Mouse (Mus musculus) CH12.LX (cell line): Measurements from ENCODE around the gene Rnf169. TPM values are rescaled to one million over a fixed set of nuclear protein-coding genes. Genes with fewer than 3 reads are reported as not detected.

ENCODE experiments used
- DNase-seq: peaks from one replicate; pipeline ENCODE4 v3.0.0-alpha.2; 2013; ENCODE audit errors: extremely low read depth
- H3K27ac ChIP-seq: 2 replicates; pipeline ENCODE4 v1.5.1; 2012; ENCODE audit warnings: low read depth, mild to moderate bottlenecking, control low read depth, moderate library complexity; ENCODE audit not compliant: insufficient read depth
- H3K27me3 ChIP-seq: replicated peaks from 2 replicates; pipeline ENCODE3; 2012; ENCODE audit warnings: inconsistent platforms
- H3K36me3 ChIP-seq, 2 experiments: replicated peaks in 1 of 2; 2 replicates each; pipeline versions ENCODE3 to v1.6.1; 2012; ENCODE audit warnings: inconsistent platforms in 1 of 2, low read length in 1 of 2, mild to moderate bottlenecking in 1 of 2, mixed read lengths in 1 of 2, moderate library complexity in 1 of 2; ENCODE audit not compliant: control insufficient read depth in 1 of 2, insufficient read depth in 1 of 2
- H3K4me1 ChIP-seq, 2 experiments: 2 replicates each; pipeline ENCODE4 v1.6.1; 2012; ENCODE audit warnings: inconsistent platforms in 1 of 2, moderate library complexity in 1 of 2; ENCODE audit not compliant: insufficient read depth in 2 of 2, control insufficient read depth in 1 of 2
- H3K4me2 ChIP-seq: 2 replicates; pipeline ENCODE4 v1.6.1; 2012; ENCODE audit warnings: low read depth, mild to moderate bottlenecking, control low read depth; ENCODE audit not compliant: poor library complexity, insufficient read depth, severe bottlenecking
- H3K4me3 ChIP-seq, 3 experiments: fragments of 150-350 bp in 1 of 3; sonication (generic) in 1 of 3; replicated peaks in 1 of 3; 2 replicates each; pipeline versions ENCODE3 to v1.5.1; 2011 to 2012; ENCODE audit warnings: low read depth in 2 of 3, low read length in 2 of 3, mild to moderate bottlenecking in 2 of 3, moderate library complexity in 2 of 3, control low read depth in 1 of 3, improper control_type of control experiment in 1 of 3, inconsistent platforms in 1 of 3, mixed read lengths in 1 of 3; ENCODE audit not compliant: poor library complexity in 1 of 3
- H3K79me2 ChIP-seq: replicated peaks from 2 replicates; pipeline ENCODE4 v1.6.1; 2012; ENCODE audit warnings: mild to moderate bottlenecking, moderate library complexity; ENCODE audit not compliant: control insufficient read depth, poor library complexity, insufficient read depth, severe bottlenecking; ENCODE audit errors: extremely low read depth
- H3K9ac ChIP-seq: 2 replicates; pipeline ENCODE4 v1.6.1; 2012; ENCODE audit warnings: low read depth, mild to moderate bottlenecking, control low read depth, moderate library complexity; ENCODE audit not compliant: insufficient read depth
- H3K9me3 ChIP-seq: replicated peaks from 2 replicates; pipeline ENCODE3; 2012; ENCODE audit warnings: low read length, inconsistent platforms, mixed read lengths
- IRF4 ChIP-seq: IDR thresholded peaks from 2 replicates; pipeline ENCODE4 v1.6.1; 2014; ENCODE audit warnings: low read depth, mild to moderate bottlenecking, inconsistent platforms, low read length, improper control_type of control experiment
- JUND ChIP-seq: conservative IDR thresholded peaks from 2 replicates; pipeline ENCODE4 v1.6.1; 2011; ENCODE audit warnings: low read depth, low read length, improper control_type of control experiment
- MEF2A ChIP-seq: IDR thresholded peaks from 2 replicates; pipeline ENCODE4 v1.6.1; 2014; ENCODE audit warnings: low read depth, mild to moderate bottlenecking, inconsistent platforms, low read length, improper control_type of control experiment, borderline replicate concordance
- MXI1 ChIP-seq: IDR thresholded peaks from 2 replicates; pipeline ENCODE4 v1.6.1; 2011; ENCODE audit warnings: mild to moderate bottlenecking, low read depth, low read length, improper control_type of control experiment
- MYC ChIP-seq: IDR thresholded peaks from 2 replicates; pipeline ENCODE4 v1.6.1; 2011; ENCODE audit warnings: low read depth, mild to moderate bottlenecking, improper control_type of control experiment, low read length
- NRF1 ChIP-seq: IDR thresholded peaks from 2 replicates; pipeline ENCODE4 v1.6.1; 2014; ENCODE audit warnings: low read depth, mild to moderate bottlenecking, inconsistent platforms, low read length, improper control_type of control experiment, moderate library complexity
- POLR2AphosphoS2 ChIP-seq: IDR thresholded peaks from 2 replicates; pipeline ENCODE4 v1.6.1; 2011; ENCODE audit warnings: low read depth, low read length, improper control_type of control experiment
- RAD21 ChIP-seq: IDR thresholded peaks from 2 replicates; pipeline ENCODE4 v1.6.1; 2011; ENCODE audit warnings: low read depth, mild to moderate bottlenecking, low read length, improper control_type of control experiment, moderate library complexity
- SIN3A ChIP-seq: IDR thresholded peaks from 2 replicates; pipeline ENCODE4 v1.6.1; 2012; ENCODE audit warnings: low read length, improper control_type of control experiment, inconsistent platforms
- TCF12 ChIP-seq: IDR thresholded peaks from 2 replicates; pipeline ENCODE4 v1.6.1; 2014; ENCODE audit warnings: low read depth, mild to moderate bottlenecking, inconsistent platforms, low read length, improper control_type of control experiment
- UBTF ChIP-seq: IDR thresholded peaks from 2 replicates; pipeline ENCODE4 v1.6.1; 2012; ENCODE audit warnings: low read depth, mild to moderate bottlenecking, inconsistent platforms, low read length, improper control_type of control experiment, moderate library complexity
- ZKSCAN1 ChIP-seq: IDR thresholded peaks from 2 replicates; pipeline ENCODE4 v1.6.1; 2012; ENCODE audit warnings: low read depth, inconsistent platforms, low read length, improper control_type of control experiment, borderline replicate concordance
- ZNF384 ChIP-seq: IDR thresholded peaks from 2 replicates; pipeline ENCODE4 v1.6.1; 2012; ENCODE audit warnings: low read depth, low read length, improper control_type of control experiment, inconsistent platforms
- dilution Hi-C: fragments of 300-500 bp; cut with MboI; formaldehyde crosslinking; loops from 2 replicates; pipeline ENCODE4 v1.14.3; 2020; ENCODE audit warnings: low sequenced_read_pairs; ENCODE audit not compliant: extremely low pct_unique_long_range_greater_than_20kb, extremely low pct_ligation_motif_present
- in situ Hi-C: fragments of 300-500 bp; cut with MboI; formaldehyde crosslinking; loops from 3 replicates; pipeline ENCODE4 v1.14.3; 2019; ENCODE audit warnings: low sequenced_read_pairs, low pct_ligation_motif_present, low pct_unique_long_range_greater_than_20kb, mixed read lengths
- polyA plus RNA-seq: library from polyadenylated mRNA; unstranded; fragments of >175 nt; gene quantifications from 2 replicates; pipeline ENCODE4 v1.2.1, GENCODE M21; 2012; ENCODE audit warnings: low read depth; ENCODE audit not compliant: insufficient read length
- total RNA-seq, 2 experiments: library from RNA; depleted of rRNA; stranded (reverse); fragments of 300-350 nt in 1 of 2; fragments of >200 nt in 1 of 2; gene quantifications; 2 replicates each; pipeline ENCODE4 v1.2.3; 2012 to 2014

The Rnf169 gene
- total and polyA plus RNA-seq, 3 experiments: 3.7 to 11.4 (median 5.2) TPM

DNA sequence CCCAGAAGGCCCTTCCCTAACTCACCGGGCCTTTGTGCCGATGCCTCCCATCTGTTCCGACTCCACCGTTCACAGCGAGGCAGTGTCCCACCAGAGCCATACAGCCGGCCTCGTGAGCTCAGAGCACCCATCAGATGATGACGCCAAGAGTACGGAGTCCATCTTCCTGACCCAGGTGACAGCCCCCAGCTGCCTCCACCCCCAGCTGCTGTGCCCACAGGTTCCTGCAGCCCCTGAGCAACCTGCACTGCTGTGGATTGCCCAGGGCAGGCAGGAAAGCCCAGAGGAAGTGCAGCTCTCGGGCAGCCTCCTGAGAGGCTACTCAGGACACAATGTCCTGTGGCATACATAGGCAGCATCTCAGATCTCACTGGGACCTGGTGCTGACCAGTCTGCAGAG, 65.9 kb downstream of the Rnf169 start:
- Histone ChIP-seq H3K4me1 (no peaks in the 10 kb centered on the region), H3K9me3 (peaks cover 2% of the 10 kb centered on the region), H3K4me3 (no peak overlapping the region), H3K4me2 (no peak overlapping the region), H3K79me2 (no peaks in the 10 kb centered on the region), H3K27ac (no peak overlapping the region), H3K27me3 (no peaks in the 10 kb centered on the region), H3K9ac (no peak overlapping the region), H3K36me3 (no peaks in the 10 kb centered on the region)
- in situ Hi-C loops: no loop called here
- DNase-seq: no peak
- dilution Hi-C loops: no loop called here
- no peak for TF ChIP-seq ZNF384
- TF ChIP-seq ZKSCAN1: no peak
- TF ChIP-seq SIN3A: no peak
- TF ChIP-seq MYC: no peak
- TF ChIP-seq NRF1: no peak
- TF ChIP-seq IRF4: no peak

DNA sequence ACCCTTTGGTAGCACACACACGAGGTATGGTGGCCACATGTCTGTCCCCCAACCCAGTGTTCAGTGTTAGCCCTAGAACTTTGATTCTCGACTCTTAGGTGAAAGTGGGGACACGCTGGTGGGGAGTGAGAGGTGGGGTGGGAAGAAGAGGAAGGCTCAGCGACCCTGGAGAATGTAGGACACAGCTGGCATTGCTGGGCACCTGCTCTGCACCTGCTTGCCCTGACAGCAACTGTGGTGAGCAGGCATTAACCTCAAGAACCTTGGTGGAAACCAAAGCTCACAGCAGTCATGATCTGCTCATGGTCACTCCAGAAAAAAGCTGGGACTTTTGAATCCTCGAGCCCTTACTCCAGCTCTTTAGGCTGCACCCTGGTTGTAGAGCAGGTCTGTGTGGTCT, 69.2 kb downstream of the Rnf169 start:
- no peaks in the 10 kb centered on the region for H3K27me3 ChIP-seq

DNA sequence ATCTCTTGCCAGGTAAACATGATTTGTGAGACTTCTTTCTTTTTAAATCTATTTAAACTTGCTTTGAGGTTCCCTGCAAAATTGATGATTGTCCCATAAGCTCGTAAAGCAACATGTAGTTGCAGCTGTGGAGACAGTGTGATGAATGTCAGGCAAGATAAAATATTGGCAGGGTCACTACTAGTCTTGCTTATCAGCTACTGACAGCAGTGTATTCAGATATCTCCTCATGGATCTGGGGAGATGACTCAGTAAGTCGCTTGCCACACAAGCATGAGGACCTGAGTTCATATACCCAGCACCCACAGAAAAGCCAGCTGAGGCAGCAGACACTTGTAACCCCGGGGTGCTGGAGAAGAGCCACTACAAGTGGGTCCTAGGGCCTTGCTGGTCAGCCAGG, 72.8 kb downstream of the Rnf169 start:
- H3K4me3 ChIP-seq: no peak overlapping the region
- peaks cover 0 to 10% of the 10 kb centered on the region in 2 experiments; a peak in 2 of 4 replicates for H3K4me1 ChIP-seq
- in situ Hi-C loops: no loop called here
- DNase-seq: no peak
- dilution Hi-C loops: no loop called here
- no peak overlapping the region for H3K27ac ChIP-seq
- no peaks in the 10 kb centered on the region for H3K79me2 ChIP-seq
- H3K27me3 ChIP-seq: no peaks in the 10 kb centered on the region
- H3K36me3 ChIP-seq: no peaks in the 10 kb centered on the region
- H3K9ac ChIP-seq: no peak overlapping the region
- peaks cover 2% of the 10 kb centered on the region for H3K9me3 ChIP-seq
- TF ChIP-seq RAD21: no peak
- TF ChIP-seq JUND: no peak
- TF ChIP-seq TCF12: no peak
- TF ChIP-seq MEF2A: no peak
- TF ChIP-seq MYC: no peak
- no peak for TF ChIP-seq ZNF384
- no peak for TF ChIP-seq MXI1
- TF ChIP-seq ZKSCAN1: no peak
- TF ChIP-seq, all 38 proteins: peak for 0
- H3K4me2 ChIP-seq: no peak overlapping the region

More for the DNA sequence above, 69.2 kb downstream of the Rnf169 start:
- Histone ChIP-seq H3K27ac (no peak overlapping the region), H3K4me1 (no peaks in the 10 kb centered on the region; a peak in 1 of 4 replicates), H3K4me2 (no peak overlapping the region), H3K9ac (no peak overlapping the region), H3K79me2 (no peaks in the 10 kb centered on the region), H3K9me3 (peaks cover 2% of the 10 kb centered on the region), H3K4me3 (no peak overlapping the region), H3K36me3 (no peaks in the 10 kb centered on the region)
- no peak for DNase-seq
- TF ChIP-seq JUND (no peak), UBTF (no peak), POLR2AphosphoS2 (no peak)
- in situ Hi-C loops: no loop called here
- dilution Hi-C loops: no loop called here
